Mouse (Mus musculus): ENCODE measurements at regions not wholly inside any gene's neighbourhood (a gene's known extent, or its start where the extent isn't known, plus 50 kb on each side); places are given as distances from the start of the nearest gene placed in this dataset.

DNA sequence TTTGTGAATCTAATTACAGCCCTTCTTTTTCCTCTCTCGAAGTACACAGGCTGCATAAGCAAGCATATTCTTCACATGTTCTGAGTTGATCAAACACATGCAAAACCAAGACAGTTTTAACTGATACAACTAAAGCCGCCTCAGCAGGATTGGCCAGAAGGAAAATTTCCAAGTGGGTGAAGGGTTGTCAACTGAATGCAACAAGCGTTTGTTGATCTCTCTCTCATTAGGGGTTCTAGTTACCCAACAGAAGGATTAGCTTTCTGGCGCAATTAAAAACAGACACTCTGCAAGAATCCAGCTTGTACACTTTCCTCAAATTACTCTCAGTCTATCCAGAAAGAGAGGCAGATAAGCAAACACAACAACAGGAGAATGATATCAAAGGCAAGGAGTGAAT, 367.5 kb upstream of the Cited2 start:
- no peak for DNase-seq (ENCODE audit: low read depth, low spot score)

DNA sequence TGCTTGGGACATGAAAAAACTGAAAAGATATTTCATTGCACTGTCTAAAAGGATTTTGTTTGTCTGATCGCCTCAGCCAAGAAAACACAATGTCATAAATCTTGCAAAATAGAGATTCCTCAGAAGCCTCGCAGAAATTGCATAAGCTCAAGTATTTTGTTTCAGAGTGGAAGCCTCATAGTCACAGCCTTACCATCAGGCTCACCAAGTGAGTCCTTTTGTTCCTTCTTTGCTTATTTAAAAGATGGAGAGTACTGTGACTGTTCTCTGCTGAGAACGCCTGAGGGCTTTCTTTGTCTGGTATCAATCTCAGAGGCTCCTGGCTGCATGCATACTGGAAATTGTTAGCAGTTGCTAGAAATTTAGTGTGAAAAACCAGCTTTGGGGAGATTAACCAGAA, 367.0 kb upstream of the Cited2 start:
- no peak for DNase-seq (ENCODE audit: low read depth, low spot score)

DNA sequence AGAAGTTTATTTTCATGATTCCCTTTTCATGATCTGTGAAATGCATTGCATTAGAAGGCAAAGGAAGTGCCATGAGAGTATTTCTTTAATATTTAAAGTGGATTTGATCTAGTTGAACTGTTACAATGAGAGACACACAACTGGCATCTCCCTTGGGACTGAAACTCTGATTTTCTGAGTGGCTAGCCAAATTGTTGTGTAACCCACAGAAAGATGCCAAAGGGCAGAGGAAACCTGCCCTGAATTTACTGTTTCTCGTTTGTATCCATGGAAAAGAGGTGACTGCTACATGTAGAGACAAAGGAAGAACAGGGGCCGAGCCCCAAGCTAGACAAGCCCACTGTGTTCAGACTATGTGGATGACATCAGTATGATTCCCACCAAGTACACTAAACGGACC, 360.4 kb upstream of the Cited2 start:
- no peak for DNase-seq (ENCODE audit: low read depth, low spot score)

DNA sequence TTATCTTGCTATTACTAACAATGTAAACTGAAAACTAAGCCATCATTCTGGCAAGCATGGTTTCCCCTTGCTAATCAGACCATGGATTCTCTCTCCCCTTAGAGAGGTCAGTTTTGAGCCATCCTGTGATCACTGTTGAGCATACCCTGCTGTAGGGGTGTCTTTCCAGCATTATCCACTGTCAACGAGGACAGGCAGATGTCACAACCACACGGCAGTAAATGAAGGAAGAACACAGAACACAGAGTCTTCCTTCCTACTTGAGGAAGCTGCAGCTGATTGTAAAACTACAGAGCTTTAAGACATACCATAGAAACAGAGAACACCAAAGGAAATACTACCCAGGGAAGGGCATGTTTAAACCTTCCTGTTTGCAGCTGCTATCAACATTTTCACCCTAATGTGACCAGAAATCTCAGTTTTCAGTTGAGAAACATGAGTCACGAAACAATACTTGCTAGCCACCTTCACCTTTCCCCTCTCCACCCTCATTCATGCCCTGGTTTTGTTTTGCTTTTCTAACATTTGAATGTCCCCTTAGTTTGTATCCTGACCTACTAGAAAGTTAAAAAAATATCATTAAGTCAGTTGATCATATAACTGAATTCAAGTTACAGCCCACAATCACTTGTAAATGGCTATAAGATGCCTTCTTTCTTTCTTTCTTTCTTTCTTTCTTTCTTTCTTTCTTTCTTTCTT, 356.8 kb upstream of the Cited2 start:
- no peak for DNase-seq (ENCODE audit: low read depth, low spot score)

DNA sequence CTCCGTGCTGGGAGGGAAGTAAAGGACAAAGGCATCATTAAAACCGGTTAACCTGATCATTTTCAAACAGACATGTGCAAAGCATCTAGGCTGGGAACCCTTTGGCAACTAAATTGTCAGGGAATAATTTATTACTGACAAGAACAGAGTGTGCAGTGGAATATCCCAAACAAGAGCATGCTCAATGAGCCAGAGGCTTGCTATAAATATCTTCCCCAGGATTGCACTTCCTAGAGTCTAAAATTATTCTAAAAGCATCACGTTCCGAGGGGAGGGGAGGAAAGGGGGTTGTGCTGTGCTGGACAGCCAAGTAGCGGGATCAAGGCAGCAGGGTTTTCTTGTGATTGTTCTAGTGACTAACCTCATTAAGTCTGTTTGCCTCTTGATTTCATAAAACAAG, 356.0 kb upstream of the Cited2 start:
- peak; percentile 55 for DNase-seq (ENCODE audit: low read depth, low spot score)

DNA sequence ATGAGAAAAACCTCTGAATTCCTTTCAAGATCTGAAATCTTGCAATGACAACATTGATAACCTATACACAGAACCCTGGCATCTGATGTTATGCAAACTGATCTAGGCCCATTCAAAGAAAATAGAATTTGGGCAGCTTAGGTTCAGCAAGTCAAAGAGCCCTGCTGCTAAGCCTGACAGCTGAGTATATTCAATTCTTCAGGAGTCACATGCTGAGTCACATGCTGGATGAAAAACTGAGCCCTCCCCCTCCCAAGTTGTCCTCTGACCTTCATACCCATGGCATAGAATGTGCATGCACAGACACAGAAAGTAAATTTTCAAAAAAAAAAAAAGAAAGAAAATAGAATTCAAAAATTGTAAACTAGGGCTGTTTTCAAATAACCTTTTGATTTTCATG, 355.6 kb upstream of the Cited2 start:
- DNase-seq (ENCODE audit: low read depth, low spot score): no peak

DNA sequence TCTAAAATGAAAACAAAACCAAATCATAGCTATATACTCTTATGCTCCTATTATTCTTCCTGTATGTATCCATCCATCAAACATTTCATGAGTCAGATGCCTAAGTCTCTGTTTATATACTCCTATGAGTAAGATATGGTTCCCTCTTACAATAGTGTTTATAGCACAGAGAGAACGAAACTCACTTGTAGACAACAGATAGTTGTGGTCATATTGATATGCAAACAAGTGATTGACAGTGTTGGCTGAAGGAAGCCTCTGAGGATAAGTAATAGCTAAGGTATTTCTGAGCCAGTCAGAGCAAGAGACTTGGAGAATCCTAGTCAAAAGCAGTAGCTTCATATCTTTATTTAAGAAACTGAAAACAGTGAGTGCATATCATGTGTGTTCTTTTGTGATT, 354.4 kb upstream of the Cited2 start:
- no peak for DNase-seq (ENCODE audit: low read depth, low spot score)

DNA sequence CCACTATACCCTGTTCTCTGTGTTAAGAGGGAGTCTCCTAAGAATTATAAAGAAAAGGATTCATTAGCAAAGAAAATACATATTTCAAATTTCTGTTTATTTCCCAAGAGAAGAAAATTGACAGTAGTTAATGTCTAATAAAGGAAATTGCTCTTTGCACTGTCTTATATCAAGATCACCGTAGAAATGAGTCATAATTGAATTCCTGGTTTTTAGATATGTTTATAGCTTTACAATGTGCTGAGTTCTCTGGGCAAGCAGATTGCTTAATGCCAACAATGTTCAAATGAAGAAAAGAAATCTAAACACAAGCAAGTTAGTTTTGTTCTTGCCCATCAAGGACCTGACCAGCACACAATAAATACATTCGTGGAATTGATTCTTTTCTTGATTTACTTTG, 350.1 kb upstream of the Cited2 start:
- no peak for DNase-seq (ENCODE audit: low read depth, low spot score)

DNA sequence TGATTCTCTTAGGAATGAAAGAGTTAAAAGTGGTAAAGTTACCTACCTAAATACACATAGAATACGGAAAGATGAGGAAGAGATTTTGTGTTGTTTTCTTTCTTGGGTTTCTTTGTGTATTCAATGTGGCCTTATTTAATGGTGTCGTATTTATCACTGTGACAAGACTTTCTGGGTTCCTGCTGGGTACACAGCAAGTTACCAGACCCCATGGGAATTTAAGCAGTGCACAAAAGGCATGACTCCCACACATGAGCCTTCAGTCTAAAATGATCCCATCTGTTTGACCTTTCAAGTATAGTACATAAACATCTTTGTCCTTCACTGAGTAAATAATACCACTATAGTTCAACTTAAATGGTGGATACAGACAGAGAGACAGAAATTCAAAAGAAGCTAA, 349.0 kb upstream of the Cited2 start:
- peak; percentile 57 for DNase-seq (ENCODE audit: low read depth, low spot score)

DNA sequence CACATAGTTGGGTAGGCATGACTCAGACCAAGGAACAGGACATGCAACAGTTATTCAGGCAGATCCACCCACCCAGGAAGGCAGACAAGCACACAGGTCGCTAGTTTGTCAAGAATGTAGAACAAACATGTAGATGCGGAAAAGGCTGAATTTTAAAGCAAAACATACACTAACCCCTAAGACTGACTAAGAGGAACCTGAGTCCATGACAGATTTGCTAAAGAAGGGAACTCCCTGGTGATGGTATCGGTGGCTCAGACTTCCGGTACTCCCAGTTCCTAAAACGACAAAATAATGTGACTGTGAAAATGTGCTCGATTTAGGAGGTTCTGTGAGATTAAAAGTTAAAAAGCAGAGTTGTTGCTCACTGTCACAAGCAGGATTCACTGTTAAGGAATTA, 340.0 kb upstream of the Cited2 start:
- no peak for DNase-seq (ENCODE audit: low read depth, low spot score)

DNA sequence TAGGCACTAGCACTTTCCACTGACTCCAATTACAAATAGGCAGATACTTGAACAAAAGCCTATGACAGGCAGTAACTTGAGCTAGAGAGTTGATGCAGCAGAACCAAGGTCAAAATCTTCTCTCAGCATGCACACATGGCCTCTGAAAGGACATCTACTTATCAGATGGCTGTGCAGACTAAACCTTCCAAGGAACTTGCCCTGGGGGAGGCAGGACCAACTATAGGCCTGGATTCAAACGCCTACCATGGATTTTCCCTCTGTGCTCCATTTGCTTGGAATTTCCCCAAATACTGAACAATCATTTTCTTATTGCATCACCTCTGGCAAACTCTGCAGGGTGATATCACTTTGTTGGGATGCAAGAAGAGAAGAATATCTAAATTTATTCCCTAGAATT, 337.8 kb upstream of the Cited2 start:
- DNase-seq (ENCODE audit: low read depth, low spot score): peak; percentile 23

DNA sequence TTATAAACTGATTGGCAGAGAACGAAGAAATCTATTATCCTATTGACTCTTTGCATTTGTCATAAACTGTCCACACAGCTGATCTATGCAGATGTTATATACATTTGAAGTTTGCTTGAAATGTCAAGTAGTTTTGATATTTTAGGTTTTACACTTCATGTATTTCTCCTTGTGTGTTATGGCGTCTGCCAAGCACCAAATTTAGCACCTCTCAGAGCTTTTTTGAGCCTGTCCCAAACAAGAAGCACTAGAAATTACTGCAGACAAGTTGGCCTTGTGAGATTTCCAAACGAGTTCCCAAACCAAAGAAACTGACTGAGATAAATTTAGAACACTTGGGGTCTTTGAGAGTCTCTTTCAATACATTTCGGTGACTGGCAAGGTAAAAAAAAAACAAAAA, 335.7 kb upstream of the Cited2 start:
- DNase-seq (ENCODE audit: low read depth, low spot score): no peak

DNA sequence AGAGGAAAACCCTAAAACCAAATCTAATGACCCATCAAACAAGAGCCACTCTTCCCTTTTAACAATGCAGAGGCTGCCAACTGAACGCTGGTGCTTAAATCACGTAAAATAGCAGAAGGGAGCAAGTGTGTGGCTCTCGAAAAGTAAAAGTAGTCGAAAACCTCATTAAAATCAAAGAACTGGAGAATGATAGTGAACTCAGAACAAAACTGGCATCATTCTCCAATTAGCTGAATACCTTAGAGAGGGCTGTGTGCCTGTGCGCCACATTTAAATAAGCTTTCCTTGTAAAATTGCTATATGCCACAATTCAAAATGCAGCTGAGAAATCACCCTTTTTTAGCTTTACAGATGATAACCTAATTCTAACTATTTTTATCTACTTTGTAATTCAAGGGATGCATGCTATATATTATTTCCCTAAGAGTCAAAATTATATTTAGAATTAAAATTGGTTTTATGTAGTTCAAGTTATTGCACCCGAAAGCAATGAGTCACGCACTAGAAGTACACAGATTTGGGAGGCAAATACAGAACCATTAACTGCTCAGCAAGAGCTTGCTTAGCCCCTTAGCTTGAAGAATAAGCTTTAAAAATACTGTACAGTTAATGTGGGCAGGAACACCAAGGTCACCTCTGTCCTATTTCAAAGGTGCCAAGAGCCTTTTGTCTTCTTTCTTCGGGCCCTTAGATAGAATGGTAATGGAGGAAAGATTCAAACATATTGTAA, 327.4 kb upstream of the Cited2 start:
- DNase-seq (ENCODE audit: low read depth, low spot score): no peak

DNA sequence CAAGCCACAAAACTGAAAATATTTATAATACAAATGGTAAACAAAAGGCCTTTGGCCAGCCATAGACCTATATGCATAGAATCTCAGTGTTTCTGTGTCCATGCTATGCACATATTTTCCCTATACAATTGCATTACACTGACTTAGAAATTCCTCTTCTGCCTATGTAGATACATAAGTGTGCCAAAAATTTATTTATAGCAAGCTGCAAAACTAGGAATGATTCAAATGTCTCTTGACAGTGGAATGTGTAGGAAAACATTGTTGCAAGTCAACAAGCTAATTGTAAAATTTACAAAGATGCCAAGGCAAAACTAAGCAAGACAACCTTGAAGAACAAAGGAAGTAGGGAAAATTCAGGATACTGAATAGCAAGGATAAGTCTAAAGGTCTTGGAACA, 319.1 kb upstream of the Cited2 start:
- DNase-seq (ENCODE audit: low read depth, low spot score): no peak

DNA sequence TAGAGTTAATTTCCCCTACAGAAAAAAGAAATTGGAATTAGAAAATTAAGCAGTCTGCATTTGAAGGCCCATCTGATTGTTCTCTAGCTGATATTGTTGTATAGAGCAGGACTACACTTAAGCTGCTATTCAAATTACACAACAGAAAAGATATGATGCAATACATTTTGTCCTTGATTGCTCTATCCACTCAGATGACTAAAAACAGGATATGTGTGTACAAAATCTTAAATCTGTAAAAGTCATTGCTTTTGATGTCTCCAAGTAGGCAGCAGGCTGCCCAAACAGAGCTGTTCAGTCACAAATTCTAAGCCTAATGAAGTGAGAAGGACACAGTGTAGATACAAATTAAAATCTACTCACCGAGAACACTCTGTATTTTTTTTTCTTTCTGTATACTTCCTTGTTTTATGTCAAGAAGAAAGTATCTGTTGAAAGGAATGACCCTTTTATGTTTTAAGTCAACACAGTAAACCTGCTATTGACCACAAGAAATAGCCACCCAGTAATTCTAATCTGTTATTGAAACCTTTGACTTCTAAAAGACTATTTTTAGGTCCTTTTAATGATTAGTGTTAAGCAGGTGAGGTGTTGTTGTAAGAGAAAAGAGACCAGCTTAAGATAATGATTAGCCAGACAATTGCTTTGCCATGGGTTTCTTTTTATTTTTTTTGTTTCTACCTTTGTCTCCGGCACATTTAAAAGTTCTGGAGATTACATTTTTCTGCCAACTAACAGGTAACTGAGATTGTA, 315.0 kb upstream of the Cited2 start:
- DNase-seq (ENCODE audit: low read depth, low spot score): no peak

DNA sequence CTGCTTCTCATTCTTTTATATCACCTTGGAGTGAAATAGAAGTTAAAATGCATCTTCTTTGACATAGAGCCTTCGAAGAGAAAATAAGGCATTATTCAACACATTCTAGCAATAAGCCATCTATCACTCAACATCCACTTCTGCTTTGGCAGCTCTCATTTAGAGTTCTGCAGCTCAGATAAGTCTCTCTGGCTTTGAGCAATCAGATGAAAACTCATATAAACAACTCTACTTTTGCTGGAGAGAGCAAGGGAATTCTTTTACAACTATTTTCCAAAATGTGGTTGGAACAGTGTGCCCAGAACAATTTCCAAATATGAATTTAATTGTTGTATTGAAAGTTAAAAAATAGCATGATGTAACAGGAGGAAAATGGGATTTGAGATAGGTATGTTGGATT, 314.2 kb upstream of the Cited2 start:
- DNase-seq (ENCODE audit: low read depth, low spot score): no peak

DNA sequence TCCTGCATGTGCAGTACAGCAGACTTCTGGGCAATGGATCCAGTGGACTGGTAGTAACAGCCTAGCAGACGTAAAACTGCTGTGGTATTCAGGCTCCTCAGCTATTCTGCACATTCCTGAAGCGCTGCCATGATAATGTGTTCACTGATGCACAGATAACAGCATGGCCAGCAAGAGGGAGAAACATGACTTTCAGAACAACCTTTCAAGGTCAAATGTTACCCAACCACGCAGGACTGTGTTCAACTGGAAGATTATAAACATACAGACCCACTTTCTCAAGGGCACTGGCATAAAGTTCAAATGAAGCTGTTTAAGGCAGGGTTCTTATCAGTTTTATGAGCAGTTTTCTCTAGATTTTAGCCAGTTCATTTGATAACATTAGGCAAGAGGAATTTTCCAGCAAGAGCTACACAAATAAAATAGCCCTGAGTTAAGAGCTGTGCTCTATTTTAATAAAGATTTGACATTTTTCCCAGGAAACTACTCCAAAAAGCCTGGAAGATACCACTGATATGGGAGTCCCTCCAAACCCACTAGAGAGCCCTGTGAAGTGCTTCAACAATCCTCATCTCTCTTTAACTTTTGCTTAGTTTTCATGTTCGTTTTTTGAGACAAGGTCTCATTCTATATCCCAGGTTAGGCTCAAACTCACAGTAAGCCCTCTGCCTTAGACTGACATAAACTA, 311.6 kb upstream of the Cited2 start:
- peak; percentile 37 for DNase-seq (ENCODE audit: low read depth, low spot score)

DNA sequence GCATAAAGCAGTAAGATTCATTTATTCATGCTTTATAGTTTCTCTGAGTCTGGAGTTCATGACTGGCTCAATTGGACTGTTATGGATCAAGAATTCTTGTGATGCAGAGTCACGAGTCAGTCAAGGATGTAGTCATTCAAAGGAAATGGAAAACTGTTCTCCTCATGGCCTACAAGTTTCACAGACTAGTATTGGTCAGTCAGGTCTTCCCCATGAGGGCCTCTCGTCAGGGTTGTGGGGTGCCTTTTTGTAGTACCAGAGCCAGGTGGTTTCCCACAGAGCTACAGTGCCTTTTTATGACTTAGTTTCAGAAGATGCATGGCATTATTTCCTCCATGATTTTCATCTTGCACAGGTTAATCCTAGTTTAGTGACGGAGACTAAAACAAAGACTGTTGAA, 307.9 kb upstream of the Cited2 start:
- no peak for DNase-seq (ENCODE audit: low read depth, low spot score)

DNA sequence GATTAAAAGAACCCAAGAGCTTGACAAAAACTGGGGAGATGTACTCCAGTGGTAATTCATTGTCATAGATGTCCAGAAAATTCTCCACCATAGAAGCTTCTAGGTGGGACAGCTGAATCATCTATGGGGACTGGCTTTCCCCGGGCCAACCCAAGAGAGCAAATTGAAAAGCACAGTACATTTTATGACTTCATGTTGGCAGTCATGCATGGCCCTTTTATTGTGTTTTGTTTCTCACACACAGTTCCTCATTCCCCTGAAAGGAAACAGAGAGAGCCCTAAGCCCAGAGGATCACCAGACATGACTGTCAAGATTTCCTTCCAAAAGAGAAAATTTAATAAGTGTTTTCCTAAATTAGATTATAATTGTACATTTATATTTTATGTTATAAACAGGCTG, 306.9 kb upstream of the Cited2 start:
- DNase-seq (ENCODE audit: low read depth, low spot score): no peak

DNA sequence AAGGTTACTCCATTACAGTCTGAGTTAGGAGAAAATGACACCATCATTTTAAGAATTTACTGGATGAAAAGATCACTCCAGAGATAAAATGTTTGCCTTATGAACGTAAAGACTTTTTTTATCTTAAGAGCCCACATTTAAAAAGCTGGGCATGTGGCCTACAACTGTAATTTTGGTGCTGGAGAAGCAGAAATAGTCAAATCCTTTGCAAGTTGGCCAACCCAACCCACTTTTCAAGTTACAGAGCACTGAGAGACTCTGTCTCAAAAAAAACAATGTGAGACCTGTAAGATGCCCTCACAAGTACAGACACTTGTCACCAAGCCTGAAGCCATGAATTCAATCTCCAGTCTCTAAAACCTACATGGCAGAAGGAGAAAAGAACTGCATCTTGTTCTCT, 305.6 kb upstream of the Cited2 start:
- no peak for DNase-seq (ENCODE audit: low read depth, low spot score)

DNA sequence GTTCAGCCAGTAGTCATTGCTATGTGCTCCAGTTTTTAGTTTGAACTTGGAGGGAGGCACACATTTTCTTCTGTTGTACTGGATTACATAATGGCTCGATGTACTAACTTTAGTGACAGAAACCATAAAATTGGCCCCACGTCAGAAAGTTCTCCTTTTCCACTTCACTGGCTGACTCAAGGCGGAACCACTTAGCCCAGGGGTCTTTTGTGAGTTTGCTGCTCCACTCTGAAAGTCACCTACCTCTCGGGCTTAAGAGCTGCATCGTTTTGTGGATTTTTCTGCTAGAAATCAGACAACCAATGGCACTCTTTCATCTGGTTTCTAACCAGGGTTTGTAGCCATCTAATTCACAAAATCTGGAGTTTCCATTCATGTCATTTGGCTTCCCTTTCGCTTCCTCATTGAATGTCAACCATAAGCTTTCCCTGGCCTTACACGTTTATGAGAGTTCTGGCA, 304.8 kb upstream of the Cited2 start:
- DNase-seq (ENCODE audit: low read depth, low spot score): no peak

DNA sequence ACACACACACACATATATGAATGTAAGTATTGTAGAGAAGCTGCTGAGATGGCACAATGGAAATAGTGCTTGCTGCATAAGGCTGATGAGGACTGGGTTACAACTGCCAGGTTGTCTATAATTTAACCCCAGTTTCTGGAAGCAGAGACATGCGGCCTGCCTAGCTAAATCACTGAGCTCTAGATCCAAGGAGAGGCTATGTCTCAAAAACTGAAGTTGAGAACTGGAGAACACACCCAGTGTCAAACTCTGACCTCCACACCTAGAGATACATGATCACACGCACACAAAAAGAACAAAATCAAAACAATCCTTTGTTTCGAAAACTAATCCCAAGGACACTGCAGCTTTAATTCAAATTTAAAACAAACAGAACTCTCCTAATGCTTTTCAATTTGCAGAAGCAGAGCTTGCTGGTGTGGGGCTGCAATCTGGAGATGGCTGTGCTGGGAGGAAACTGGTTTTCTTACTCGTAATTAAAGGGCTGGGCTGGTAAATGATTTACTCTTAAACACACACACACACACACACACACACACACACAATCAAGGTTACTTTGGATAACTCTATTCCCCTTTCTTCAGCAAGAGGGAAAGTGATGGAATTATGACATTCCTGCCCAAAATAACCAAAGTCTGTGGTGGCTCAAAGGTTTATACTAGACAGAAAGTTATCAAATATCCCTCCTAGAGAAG, 299.3 kb upstream of the Cited2 start:
- no peak for DNase-seq (ENCODE audit: low read depth, low spot score)

Measured in mesoderm, embryonic 11.5 days (tissue).